Mouse (Mus musculus) frontal cortex, postnatal 14 days (tissue): ENCODE measurements around the gene Cck.
A peak's percentile ranks its signal among the peaks of the same experiment; 100 is the strongest.

Experiments
- DNase-seq, 2 experiments: peaks; one replicate each; pipeline ENCODE4 v3.0.0; 2022; ENCODE audit warnings: low spot score in 2 of 2

Gene Cck

DNA sequence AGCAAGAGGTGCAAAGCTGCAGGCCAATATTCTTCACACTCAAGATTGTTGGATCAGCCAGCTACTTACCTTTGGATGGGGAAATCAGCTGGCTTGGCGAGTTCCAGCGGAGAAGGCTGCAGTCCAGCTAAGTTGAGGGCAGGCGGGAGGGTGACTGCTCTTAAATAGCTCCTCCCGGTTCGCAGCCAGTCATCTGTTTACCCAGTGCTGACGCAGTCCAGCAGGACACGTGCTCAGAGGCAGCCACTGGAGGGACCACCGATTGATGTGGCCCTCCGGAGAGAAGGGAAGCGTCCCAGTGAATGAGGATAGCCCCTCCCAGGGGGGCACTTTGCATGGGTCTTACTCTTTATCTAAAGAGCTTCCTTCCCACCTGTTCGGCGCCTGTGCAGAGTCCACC, at the start of gene Cck:
TSS of gene Cck (minus strand) at position 166 of the 400 bp plus-strand sequence.
- peak in 1 of 2 experiments; percentile 52 for DNase-seq

DNA sequence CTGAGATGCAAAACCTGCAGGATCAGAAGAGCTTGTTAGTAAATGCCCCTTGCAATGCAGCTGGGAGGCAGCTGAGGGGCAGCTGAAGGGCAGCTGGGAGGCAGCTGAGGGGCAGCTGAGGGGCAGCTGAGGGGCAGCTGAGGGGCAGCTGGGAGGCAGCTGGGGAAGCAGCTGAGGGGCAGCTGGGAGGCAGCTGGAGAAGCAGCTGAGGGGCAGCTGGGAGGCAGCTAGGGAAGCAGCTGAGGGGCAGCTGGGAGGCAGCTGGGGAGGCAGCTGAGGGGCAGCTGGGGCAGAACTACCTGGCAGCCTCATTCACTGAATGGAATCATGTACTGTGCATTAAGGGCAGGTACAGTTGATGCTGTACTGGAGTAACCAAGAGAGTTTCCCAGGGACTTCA, 46.0 kb upstream of the Cck start:
- no peak for DNase-seq

DNA sequence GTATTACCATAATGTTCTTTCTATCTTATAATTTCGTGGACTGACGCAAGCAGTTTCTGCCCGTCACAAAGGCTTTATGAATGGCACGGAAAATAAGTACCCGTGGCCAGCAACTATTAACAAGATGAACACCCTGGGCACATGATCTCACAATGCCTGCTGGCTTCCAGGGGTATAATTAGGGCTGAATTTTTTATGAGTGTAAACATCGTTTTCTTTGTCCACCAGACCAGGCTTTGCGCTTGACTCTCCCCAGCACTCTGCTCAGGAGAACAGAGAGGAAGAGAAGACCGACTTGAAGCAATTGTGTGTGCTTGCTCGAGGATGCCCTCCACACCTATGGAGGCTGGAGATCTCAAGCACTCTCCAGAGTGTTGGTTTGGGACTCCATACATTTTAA, 37.1 kb upstream of the Cck start:
- DNase-seq: no peak

DNA sequence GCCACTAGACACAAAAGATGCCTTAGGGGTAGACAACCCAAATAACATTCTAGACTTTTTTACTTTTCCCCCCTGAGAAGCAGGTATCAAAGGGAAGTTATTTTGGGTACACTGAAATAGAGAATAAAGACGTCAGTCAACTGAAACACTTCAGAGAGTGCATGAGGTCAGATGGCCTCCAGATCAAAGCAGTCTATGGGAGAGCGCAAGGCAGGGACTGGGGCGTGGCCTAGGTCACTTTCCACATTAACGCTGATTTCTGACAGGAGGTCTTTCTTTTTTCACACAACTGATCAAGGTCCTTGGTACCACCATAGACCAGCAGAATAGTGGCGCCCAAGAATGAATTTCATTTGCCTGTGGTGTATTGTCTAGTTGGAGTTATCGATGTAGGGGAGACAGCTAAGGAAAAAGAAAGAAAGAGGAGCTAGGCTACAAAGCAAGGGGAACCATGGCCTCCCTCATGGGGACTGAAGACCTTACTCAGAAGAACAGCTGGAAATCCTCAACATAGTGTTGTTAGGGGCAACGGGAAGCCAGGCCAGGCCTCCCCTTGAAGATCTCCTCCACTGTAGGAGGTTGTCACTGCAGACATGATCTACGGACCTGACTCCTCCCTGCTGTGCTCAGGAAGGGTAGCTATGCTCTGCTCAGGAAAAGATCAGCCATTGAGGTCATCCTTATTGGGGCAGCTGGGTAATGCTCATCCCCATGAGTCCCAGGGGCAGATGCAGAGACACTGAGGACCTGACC, 33.3 kb upstream of the Cck start:
- no peak for DNase-seq

DNA sequence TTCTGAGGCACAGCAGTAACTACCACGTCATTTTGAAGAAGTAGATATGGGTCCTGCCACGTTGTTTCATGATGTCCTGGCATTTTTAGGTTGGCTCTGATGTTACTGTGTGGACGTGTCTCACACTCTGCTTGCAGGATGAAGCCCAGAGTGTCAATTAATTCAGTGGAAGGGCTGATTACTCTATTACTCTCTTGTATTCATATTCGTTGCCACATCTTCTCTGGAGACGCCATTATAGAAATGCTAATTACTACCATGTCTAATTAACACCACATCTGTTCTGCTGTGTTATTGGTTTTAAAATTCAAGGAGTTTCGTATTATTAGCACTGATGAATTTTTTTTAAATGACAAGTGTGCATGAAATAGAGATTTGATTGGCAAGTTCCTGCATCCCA, 30.7 kb upstream of the Cck start:
- DNase-seq: no peak

DNA sequence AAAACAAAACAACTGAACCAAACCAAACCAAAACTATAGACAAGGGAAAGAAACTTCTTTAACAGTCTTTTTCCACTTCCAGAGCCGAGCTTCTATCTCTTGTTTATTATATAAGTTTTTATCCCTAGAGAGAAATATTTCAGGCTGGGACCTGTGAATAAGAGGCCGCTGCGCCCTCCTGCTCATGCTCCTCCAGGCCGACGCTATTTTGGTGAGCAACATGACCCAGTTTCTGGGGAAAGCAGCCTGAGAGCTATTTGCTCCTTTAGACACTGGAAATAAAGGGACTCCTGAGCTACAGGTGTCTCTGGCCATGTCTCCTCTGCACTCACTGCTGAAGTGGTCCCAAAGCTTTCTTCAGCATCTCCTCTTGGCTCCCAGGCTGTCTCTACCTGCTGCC, 24.6 kb upstream of the Cck start:
- DNase-seq: no peak

DNA sequence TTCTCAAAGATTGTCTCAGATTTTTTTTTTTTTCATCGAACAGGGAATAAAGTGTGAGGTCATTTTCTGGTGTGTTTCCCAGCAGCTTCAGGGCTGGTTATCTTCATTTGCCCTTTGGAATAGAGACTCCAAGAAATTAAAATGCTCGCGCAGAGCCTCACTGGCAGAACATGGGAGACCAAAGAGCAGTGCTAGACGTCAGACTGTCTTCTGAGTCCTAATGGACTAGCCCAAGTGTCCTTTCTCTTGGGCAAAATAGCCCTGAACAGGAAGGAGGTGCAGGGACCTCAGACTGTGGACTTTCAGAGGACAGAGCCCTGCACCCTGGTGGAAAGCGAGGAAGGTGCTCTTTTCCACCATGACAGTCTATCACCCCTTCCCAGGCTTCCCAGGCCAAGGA, 19.0 kb upstream of the Cck start:
- no peak for DNase-seq

DNA sequence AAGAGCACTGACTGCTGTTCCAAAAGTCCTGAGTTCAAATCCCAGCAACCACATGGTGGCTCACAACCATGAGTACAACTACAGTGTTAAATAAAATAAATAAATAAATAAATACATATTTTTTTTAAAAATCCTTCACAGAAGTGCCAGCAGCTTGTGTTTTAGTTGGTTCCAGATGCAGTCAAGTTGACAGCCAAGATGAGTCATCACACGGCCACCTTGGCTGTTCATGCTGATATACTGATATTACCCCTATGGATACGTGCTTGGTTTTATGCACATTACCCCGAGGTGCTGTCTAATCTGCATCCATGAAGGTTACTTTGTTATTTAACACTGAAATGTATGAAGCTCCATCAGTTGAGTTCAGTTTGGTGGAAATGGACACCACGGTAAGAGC, 16.4 kb upstream of the Cck start:
- no peak for DNase-seq

DNA sequence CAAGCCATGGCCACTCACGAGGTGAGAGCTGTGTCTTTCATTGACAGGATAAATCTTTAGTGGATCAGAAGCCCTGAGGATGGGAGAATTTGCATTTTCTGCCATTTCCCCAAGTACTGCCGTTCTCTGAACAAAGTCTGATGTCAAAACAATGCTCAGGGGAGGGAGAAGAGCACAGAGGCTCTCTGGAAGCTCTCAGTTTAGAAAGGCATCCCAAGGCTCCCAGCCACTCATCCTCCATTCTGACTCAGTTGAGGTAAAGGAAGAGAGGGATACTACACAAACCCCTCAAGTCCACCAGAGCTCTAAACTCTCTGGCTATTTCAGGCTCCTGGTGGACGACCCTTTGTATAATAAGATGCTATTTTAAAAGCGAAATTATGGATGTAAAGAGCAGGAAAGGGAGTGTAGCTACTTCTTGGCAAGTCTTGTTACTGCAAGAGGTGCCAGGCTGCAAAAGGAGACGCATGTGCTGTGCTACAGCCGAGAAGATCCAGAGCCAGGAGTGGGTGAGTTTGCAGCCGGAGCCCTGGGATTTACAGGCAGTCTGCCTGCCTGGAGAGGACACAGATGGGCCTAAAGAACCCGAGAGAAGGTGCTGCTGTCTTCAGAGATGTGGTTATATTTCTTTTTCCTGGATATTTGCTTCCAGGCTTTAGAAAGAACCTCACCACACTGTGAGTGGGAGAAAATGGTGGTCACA, 11.1 kb upstream of the Cck start:
- peak; percentile 53 to 64 for DNase-seq

DNA sequence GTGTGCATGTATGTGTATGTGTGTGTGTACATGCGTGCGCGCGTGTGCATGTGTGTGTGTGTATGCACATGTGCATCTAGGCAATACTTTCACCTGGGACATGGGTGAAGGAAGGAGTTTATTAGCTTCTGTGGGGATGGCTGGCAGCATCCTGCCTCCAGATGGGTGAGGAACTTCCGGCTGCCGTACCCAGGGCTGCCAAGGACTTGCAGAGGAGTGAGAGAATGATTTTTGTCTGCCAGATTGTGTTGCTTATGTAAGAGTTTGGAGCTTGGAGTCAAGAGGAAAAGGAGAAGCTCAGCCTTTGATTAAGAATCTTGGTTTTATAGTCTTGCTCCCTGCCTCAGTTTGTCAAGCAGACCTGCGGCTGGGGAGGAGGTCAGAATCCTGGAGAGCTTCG, 9.9 kb upstream of the Cck start:
- DNase-seq: peak in 1 of 2 experiments; percentile 33

DNA sequence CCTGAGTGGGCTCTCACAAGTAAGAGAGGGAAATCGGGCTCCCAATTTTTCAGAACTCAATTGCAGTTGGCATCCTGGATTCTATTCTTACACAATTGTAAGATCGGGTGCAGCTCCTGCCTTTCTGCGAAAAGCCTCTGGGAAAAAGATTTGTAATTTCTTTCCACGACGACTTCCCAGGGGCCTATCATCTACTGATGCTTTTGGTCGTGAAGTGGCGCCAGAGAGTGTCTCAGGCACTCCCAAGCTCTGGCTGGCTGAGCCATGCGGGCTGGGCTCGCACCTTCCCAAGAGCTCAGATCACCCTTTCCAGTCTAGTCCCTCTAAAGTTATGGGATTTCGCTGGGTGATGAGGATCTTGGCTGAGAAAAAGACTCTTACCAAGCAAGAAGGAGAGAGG, 608 bp upstream of the Cck start:
- DNase-seq: no peak

DNA sequence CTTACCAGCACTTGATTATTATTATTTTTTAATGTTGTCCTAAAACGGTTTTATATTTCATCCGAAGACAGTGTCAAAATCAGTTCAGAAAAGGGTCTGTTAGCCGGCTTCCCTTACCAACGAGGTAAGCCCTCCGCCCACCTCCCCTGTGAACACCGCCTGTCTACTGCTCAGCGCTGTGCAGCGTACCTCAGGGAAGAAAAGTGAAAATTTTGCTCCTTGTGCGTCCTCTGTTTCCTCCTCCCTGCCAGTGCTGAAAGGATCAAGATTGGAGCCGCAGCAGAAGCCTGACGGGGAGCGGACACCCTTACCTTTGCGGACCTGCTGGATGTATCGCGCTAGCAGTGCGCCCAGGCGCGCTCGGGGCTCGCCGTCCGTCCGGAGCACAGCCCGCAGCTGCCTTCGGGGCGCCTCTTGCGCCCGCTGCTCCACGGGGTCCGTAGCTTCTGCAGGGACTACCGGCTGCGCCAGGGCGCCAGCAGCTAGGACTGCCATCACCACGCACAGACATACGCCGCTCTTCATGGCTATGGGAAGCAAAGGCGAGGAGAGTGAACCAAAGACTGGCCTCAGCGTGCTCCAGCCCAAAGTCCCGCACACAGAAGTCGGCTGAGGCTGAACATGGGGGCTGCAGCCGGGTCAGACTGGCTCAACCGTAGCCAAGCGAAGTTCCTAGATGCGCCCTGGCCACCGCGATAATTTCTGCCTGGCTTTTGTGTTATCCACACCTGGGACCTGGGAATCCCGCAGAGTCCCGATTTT, 1.3 kb downstream of the Cck start:
- DNase-seq: no peak

DNA sequence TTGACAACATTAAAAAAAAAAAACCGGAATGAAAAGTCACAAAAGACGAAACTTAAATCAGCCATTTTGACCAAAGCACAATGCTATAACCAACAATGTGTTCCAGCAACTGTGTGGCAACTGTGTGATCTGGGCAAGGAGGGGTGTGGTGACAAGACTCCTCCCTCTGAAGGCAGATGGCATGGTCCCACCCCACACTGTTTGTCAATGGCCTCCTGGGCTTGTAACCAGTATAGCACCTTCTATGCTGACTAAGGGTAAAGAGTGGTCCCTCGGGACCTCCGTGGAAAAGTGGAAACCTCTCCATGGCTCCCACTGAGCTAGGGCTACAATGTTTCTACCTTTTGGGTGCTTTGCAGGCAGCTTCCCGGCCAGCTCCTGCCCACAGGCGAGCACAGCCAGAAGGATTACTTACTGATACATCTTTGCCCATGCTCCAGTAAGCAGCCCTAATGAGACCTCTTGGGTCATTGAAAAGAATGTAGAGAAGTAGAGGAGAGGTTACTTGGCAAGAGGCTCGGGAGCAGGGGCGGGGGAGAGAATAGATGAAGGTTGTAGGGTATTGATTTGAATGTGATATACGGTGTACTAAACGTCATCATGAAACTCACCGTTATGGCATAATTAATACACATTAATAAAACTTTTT, 3.8 kb downstream of the Cck start:
- DNase-seq: no peak

DNA sequence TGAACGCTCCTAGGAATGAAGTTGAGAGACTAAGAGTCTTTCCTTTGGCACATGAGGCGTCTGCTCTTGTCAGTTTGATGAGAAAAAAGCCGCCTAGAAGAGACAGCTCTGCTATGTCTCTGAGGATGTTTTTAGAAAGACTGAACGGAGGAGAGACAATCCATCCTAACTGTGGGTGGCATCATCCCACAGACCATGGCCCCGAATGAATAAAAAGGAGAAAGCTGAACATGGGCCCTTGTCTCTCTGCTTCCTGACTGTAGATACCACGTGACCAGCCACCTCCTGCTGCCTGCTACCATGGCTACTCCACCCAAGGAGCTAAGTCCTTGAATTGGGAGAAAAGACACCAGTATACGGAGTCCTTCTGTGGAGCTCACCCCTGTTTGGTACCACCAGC, 8.3 kb downstream of the Cck start:
- DNase-seq: no peak

DNA sequence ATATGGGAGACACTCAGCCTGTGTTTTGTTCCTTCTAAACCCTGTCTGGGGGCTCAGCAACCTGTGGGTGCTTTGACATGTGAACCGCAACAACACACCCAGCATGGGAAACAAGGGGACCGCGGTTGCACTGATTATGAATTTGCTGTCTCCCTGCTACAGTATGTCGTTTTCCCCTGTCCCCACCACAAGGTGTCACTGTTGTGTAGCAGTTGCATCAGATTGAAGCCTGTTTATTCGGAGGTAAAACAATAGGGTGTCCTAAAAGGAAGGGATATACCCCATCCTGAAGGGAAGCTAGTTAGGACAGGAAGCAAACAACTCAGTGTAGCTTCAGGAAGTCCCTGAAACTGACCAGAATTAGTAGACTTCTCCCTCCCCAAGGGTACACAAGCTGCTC, 16.0 kb downstream of the Cck start:
- peak in 1 of 2 experiments; percentile 62 for DNase-seq

DNA sequence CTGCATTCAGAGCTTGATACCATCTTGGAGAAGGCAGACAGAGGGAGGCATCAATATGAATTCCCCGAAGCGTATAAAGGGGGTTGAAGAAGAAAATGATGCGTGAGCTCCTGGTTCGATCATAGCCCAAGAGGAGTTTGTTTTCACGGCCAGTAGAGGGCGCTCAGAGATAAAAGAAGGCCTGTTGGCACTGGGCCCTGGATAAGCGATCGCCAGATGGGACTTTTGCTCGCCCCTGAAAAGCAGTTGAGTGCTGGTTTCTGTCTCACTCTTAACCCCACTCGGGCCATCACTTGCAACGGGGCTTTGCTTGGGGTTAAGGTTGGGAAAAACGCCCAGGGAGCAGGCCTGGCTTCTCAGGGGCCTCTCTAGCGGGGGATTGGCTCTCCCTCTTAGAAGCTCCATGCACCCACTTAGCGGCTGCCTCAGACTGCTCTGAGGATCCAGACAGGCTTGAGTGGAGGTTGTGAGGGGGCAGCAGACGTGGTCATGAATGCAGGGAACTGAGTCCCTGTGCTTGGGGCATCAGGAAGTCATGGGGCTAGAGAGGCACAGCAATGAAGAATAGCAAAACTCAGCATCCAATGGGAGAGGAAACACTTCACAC, 18.1 kb downstream of the Cck start:
- peak in 1 of 2 experiments; percentile 69 for DNase-seq

DNA sequence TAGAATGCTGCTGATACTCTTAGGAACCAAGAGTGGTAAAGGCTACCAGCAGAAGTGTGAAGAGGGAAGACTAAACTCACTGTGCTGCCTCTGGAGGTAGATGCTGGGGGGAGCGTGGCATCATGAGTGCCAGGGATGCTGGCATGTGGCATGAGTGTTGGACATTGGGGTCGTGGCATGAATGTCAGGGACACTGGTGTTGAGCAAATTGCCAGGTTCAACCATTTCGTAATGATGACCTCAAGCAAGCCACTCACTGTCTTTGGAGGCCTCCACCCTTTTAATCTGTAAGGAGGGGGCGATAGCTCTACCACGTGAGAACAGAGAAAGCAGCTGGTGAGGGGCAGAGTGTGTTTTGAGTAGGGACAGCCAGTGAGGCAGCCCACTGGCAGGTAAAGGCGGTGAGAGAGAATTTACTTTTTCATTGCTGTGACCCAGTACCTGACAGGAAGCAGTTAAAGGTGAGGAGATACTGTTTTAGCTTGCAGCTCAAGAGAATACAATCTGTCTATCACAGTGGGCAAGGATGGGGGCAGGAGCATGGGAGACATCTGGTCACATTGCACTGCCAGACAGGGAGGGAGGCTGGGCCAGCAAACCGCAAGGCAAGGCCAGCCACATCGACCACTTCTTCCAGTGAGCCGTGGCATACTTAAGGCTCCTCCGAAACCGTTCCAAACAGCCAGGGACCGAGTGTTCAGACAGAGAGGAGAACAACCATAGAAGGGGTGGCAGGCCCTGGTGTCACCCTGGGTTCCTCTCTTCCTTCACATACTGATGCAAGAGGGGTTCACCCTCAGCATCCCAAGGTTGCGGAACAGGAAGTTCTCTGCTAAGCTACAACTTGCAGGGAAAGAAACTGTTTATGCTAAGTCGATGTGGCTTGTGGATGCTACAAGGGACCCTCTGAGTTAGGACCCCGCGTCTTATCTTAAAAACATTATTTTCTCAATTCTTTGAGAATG, 19.7 kb downstream of the Cck start:
- DNase-seq: no peak

DNA sequence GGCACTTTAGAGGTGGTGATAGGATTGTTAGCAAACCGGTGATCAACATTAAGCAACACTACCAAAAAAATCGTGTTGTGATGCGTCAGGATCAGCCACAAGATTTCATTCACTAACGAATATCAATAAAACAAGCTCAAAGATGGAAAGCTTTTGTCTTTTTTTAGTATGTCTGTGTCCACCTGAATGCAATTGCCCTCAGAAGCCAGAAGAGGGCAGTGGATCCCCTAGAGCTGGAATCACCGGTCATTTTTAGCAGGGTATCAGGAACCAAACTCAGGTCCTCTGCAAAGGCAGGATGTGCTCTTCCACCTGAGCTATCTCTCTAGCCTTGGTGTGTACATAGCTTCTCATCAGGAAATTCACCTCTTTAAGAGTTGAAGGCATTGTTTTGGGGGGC, 20.7 kb downstream of the Cck start:
- no peak for DNase-seq

DNA sequence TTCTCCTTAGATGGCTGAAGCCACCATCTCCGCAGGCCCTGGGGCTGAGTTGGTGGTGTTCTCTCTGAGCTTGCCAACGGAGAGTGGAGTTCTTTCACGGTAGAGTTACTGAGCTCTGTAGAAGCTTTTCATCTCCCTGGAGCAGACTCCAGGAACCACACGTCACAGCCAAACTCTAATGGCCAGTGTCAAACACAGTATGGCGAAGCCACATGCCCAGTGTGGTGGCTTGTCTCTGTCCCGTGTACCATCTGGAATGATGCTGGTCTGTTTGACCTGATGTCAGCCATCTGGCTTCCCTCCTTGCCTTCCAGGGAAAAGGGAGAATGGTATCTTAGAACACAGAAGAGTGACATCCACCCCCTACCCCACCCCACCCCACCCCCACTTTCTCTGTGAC, 25.8 kb downstream of the Cck start:
- no peak for DNase-seq

DNA sequence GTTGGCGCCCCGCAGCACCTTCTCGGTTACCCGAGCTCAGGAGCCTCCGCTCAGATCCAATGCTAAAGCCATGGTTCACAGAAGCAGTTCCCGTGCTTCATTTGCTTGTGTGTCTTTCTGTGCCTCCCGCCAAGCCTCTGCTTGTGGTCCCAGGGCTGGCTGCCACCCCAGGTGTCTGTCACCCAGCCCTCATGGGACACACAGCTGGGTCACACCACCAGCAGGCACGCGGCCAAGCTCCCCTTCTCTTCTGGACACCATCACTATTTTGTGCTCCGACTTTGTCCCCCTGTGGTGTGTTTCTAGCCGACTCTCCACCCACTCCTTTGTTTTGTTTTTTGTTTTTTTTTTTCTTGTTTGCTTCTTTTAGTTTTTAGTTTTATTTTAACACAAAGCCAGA, 28.0 kb downstream of the Cck start:
- no peak for DNase-seq

DNA sequence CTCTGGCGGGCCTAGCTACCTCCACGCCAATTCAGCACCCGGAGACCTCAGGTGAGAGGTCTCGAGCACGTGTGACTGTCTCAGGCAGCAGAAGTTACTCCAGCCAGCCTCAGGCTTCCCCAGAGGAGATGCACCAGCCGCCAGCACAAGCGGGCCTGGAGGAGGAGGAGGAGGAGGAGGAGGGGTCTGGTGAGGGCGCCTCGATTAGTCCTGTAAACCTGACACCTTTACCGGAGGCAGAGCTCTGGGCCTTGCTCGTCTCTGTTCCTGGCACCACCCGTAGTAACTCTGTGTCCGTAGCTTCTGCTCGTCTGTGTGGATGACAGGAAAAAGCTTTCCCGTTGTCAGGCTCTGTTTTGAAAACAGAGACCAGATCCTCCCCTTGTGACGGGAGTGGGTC, 35.0 kb downstream of the Cck start:
- no peak for DNase-seq
